Mouse (Mus musculus) myocyte (in vitro differentiated cells): ENCODE data around the gene Rab27a.

ENCODE experiments used
- CEBPB ChIP-seq: IDR thresholded peaks from 2 replicates; pipeline ENCODE4 v1.6.1; 2011; ENCODE audit warnings: mild to moderate bottlenecking, moderate library complexity; ENCODE audit not compliant: poor library complexity, insufficient read depth, severe bottlenecking
- E2F4 ChIP-seq: IDR thresholded peaks from one replicate; pipeline ENCODE4 v1.6.1; 2011; ENCODE audit warnings: mild to moderate bottlenecking, control low read depth, moderate library complexity; ENCODE audit not compliant: insufficient read depth
- MAX ChIP-seq: IDR thresholded peaks from one replicate; pipeline ENCODE4 v1.6.1; 2011; ENCODE audit warnings: low read depth, mild to moderate bottlenecking, control low read depth
- MYOD1 ChIP-seq, 3 experiments: IDR thresholded peaks; one replicate each; pipeline ENCODE4 v1.6.1; 2011; ENCODE audit warnings: control low read depth in 2 of 3, low read depth in 2 of 3, mild to moderate bottlenecking in 2 of 3, moderate library complexity in 1 of 3; ENCODE audit not compliant: insufficient read length in 2 of 3, control insufficient read depth in 1 of 3
- MYOG ChIP-seq, 3 experiments: IDR thresholded peaks; one replicate each; pipeline ENCODE4 v1.6.1; 2011; ENCODE audit warnings: control low read depth in 2 of 3, low read depth in 2 of 3, mild to moderate bottlenecking in 2 of 3; ENCODE audit not compliant: insufficient read length in 2 of 3, control insufficient read depth in 1 of 3, insufficient read depth in 1 of 3
- POLR2A ChIP-seq: IDR thresholded peaks from one replicate; pipeline ENCODE4 v1.6.1; 2011; ENCODE audit warnings: low read depth, mild to moderate bottlenecking, control low read depth, moderate library complexity; ENCODE audit not compliant: insufficient read length
- POLR2AphosphoS2 ChIP-seq: IDR thresholded peaks from one replicate; pipeline ENCODE4 v1.6.1; 2011; ENCODE audit warnings: low read depth, control low read depth; ENCODE audit not compliant: insufficient read length
- REST ChIP-seq: IDR thresholded peaks from one replicate; pipeline ENCODE4 v1.6.1; 2011; ENCODE audit warnings: mild to moderate bottlenecking, control low read depth, moderate library complexity; ENCODE audit not compliant: insufficient read depth, insufficient read length
- SRF ChIP-seq: IDR thresholded peaks from one replicate; pipeline ENCODE4 v1.6.1; 2011; ENCODE audit warnings: low read depth; ENCODE audit not compliant: control insufficient read depth, insufficient read length
- TCF12 ChIP-seq: IDR thresholded peaks from one replicate; pipeline ENCODE4 v1.6.1; 2011; ENCODE audit warnings: mild to moderate bottlenecking, control low read depth; ENCODE audit not compliant: poor library complexity, insufficient read depth, severe bottlenecking
- TCF3 ChIP-seq: IDR thresholded peaks from one replicate; pipeline ENCODE4 v1.6.1; 2011; ENCODE audit warnings: low read depth, control low read depth; ENCODE audit not compliant: insufficient read length
- USF1 ChIP-seq: IDR thresholded peaks from one replicate; pipeline ENCODE4 v1.6.1; 2011; ENCODE audit warnings: low read depth, mild to moderate bottlenecking, control low read depth, moderate library complexity

DNA sequence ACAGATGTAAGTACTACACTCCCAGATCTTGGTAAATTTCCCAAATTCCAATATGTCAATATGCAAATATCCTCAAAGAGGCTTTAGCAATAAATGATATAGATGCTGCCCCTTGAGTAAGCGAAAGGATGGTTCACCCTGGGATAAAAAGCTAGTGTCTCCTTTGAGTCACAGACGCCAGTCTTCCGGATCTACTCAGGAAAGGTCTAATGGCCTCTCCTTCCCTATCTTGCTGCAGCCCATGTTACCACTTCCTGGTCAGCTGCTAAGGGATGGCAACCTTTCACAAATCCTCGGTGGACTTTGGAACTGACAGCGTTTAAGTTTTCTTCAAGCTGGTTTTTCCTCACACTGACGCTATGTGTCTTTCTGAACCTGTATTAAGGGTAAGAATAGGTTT is 24.0 kb downstream of the Rab27a start:
- TF ChIP-seq E2F4 = no peak
- no peak for TF ChIP-seq TCF12
- TF ChIP-seq REST = no peak
- no peak for TF ChIP-seq TCF3
- no peak for TF ChIP-seq MAX
- TF ChIP-seq POLR2A = no peak
- no peak for TF ChIP-seq USF1
- no peak for TF ChIP-seq MYOG (IDR thresholded peaks at IDR 0.05; ENCODE audit: control insufficient read depth in 1 of 3, insufficient read depth in 1 of 3, insufficient read length in 2 of 3, low read depth in 2 of 3)
- TF ChIP-seq MYOD1 (IDR thresholded peaks at IDR 0.05; ENCODE audit: control insufficient read depth in 1 of 3, insufficient read length in 2 of 3, low read depth in 2 of 3) = no peak
- TF ChIP-seq CEBPB = no peak
- no peak for TF ChIP-seq POLR2AphosphoS2
- TF ChIP-seq SRF = no peak
